Mouse (Mus musculus) megakaryocyte, embryonic 14.5 days (primary cell): ENCODE data around the gene Prpsap2. TPM values are rescaled to one million over a fixed set of nuclear protein-coding genes. Genes with fewer than 3 reads are reported as not detected.

Experiments used
- H3K27me3 ChIP-seq: replicated peaks from 2 replicates; pipeline ENCODE3; 2012; ENCODE audit warnings: inconsistent platforms
- H3K36me3 ChIP-seq: replicated peaks from 2 replicates; pipeline ENCODE3; 2012; ENCODE audit warnings: low read length, inconsistent platforms, mixed read lengths
- H3K4me1 ChIP-seq: 2 replicates; pipeline ENCODE4 v1.6.1; 2012; ENCODE audit warnings: inconsistent platforms
- H3K4me3 ChIP-seq: replicated peaks from 2 replicates; pipeline ENCODE3; 2012; ENCODE audit warnings: moderate library complexity, mild to moderate bottlenecking, inconsistent platforms
- H3K9me3 ChIP-seq: 2 replicates; pipeline ENCODE4 v1.6.1; 2012; ENCODE audit warnings: inconsistent platforms
- FLI1 ChIP-seq: IDR thresholded peaks from 2 replicates; pipeline ENCODE4 v1.6.1; 2012; ENCODE audit warnings: low read length, inconsistent platforms, mixed read lengths
- GATA1 ChIP-seq: IDR thresholded peaks from 3 replicates; pipeline ENCODE4 v1.6.1; 2012; ENCODE audit warnings: mixed read lengths, low read length, inconsistent platforms, borderline replicate concordance
- polyA plus RNA-seq: library from polyadenylated mRNA; stranded (reverse); fragments of >175 nt; gene quantifications from 2 replicates; pipeline ENCODE4 v1.2.3, GENCODE M21; 2012; ENCODE audit warnings: low replicate concordance; ENCODE audit not compliant: insufficient read depth

Gene Prpsap2
- polyA plus RNA-seq, 1 experiment, result 8.9 TPM

- no peaks in the 10 kb centered on the region for H3K36me3 ChIP-seq
- no peaks in the 10 kb centered on the region for H3K9me3 ChIP-seq
- H3K27me3 ChIP-seq, result peaks cover 89% of the 10 kb centered on the region
- no peak overlapping the region for H3K4me3 ChIP-seq
- TF ChIP-seq GATA1, result no peak
- TF ChIP-seq FLI1, result no peak
- H3K4me1 ChIP-seq, result peaks cover 5% of the 10 kb centered on the region; the same call in 1 of the 2 replicates
These were observed 42.5 kb downstream of the Prpsap2 start for GRCm38 (mm10) chr11:61719387-61719786.

DNA sequence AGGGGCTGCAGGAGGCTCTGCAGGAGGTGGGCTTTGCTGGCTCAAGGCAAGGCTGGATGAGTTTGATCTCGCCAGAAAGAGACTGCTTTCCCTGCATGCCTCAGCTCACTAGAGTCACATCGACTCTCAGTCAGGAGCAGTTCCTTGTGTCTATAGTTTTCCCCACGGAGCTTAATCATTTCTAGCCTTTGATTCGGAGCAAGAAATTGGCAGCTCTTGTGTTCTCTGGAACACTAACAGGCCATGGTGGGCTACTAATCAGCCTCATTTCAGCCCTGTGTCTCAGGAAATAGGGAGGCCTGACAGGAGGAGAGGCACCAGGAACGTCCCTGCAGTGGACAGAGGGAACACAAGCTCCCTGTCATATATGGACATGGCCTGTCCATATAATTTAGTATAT, 43.9 kb downstream of the Prpsap2 start:
- Histone ChIP-seq H3K4me3 (no peak overlapping the region), H3K9me3 (no peaks in the 10 kb centered on the region), H3K36me3 (no peaks in the 10 kb centered on the region), H3K4me1 (peaks cover 11% of the 10 kb centered on the region; the same call in 1 of the 2 replicates), H3K27me3 (peaks cover 92% of the 10 kb centered on the region)
- no peak for TF ChIP-seq GATA1
- TF ChIP-seq FLI1, result no peak

DNA sequence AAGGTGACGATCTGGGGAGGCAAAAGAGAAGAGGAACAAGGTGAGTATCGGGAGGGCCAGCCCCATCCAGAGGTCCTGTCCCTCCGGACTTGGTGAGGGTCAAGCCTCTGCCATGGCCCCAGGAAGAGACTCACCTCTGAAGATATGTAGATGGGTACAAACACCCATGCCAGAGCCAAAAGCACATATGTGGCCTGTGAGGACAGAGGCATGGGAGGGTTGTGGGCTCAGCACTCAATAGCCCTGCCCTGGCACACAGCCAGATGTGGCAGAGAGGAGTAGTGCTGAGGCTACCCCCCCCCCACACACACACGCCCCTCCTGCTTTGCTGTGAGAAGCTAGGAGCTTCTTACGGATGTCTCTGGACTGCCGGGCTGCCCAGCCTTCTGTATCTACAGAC, 46.8 kb downstream of the Prpsap2 start:
- H3K4me1 ChIP-seq, result peaks cover 11% of the 10 kb centered on the region; the same call in 1 of the 2 replicates
- H3K9me3 ChIP-seq, result no peaks in the 10 kb centered on the region
- no peak overlapping the region for H3K4me3 ChIP-seq
- TF ChIP-seq GATA1, result no peak
- TF ChIP-seq FLI1, result no peak
- H3K36me3 ChIP-seq, result no peaks in the 10 kb centered on the region
- peaks cover 92% of the 10 kb centered on the region for H3K27me3 ChIP-seq

GRCm38 (mm10) chr11:61714346-61715117, 47.4 kb downstream of the Prpsap2 start:
- TF ChIP-seq FLI1 (no peak), GATA1 (no peak)
- no peaks in the 10 kb centered on the region for H3K36me3 ChIP-seq
- peaks cover 11% of the 10 kb centered on the region; the same call in 1 of the 2 replicates for H3K4me1 ChIP-seq
- H3K27me3 ChIP-seq, result peaks cover 92% of the 10 kb centered on the region
- no peak overlapping the region for H3K4me3 ChIP-seq
- no peaks in the 10 kb centered on the region for H3K9me3 ChIP-seq

DNA sequence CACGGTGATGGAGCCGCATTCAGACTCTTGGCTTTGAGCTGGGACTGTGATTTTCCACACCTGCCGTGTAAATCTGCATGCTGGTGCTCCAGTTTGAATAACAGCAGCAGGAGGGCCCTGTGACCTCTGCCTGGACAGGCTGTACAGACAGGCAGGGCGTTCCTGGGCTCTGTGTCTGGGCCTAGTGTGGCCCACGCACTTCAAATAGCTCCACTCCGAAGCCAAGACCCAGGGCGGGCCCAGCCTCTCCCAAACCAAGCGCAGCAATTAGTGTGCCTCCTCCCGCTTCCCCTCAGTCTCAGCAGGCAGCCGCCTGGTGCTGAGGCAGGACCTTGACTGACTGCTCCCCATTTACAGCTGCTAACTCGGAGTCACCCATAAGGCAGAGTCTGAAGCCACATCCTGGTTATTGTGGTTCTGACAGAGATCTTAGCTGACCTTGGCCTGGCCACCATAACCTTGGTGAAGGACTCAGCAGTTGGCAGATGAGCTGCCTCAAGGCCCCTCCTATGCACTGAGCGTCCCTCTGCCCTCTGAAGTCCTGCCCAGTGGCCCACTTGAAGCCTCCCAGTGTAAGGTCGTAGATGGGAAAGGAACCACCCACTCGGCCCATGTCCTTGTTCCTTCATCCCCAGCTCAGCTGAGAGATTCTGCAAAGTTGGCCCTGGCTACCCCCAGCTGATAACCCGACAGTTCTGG, 48.6 kb downstream of the Prpsap2 start:
- Histone ChIP-seq H3K9me3 (no peaks in the 10 kb centered on the region), H3K36me3 (peaks cover 6% of the 10 kb centered on the region), H3K4me3 (no peak overlapping the region), H3K27me3 (peaks cover 94% of the 10 kb centered on the region), H3K4me1 (peaks cover 19% of the 10 kb centered on the region; the same call in 1 of the 2 replicates)
- TF ChIP-seq FLI1, result no peak
- no peak for TF ChIP-seq GATA1

GRCm38 (mm10) chr11:61708928-61709327, 53.0 kb downstream of the Prpsap2 start:
- H3K27me3 ChIP-seq, result peaks cover 97% of the 10 kb centered on the region
- TF ChIP-seq GATA1 (no peak), FLI1 (no peak)

DNA sequence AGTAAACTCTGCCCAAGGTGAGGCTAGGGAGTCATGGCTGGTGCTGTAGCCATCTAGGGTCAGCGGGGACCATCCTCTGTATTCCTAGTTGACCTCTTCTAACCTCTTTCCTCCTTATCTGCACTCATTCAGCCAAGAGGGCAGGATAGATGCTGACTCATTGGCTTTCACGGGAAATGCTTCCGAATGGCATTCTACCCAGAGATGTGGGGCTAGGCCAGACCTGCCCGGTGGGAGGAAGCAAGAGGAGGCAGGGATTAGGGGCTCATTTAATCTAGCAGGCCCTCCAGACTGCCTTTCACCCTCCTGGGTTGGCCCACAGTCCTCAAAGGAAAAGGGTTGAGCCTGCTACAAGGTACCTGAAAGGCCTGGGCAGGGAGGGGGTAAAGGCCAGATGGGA, 55.7 kb downstream of the Prpsap2 start:
- H3K36me3 ChIP-seq, result peaks cover 70% of the 10 kb centered on the region
- H3K4me3 ChIP-seq, result no peak overlapping the region
- TF ChIP-seq GATA1 (no peak), FLI1 (no peak)

More at GRCm38 (mm10) chr11:61708928-61709327, 53.0 kb downstream of the Prpsap2 start:
- H3K4me3 ChIP-seq, result no peak overlapping the region
- peaks cover 35% of the 10 kb centered on the region for H3K4me1 ChIP-seq
- peaks cover 43% of the 10 kb centered on the region for H3K36me3 ChIP-seq
- H3K9me3 ChIP-seq, result no peaks in the 10 kb centered on the region

DNA sequence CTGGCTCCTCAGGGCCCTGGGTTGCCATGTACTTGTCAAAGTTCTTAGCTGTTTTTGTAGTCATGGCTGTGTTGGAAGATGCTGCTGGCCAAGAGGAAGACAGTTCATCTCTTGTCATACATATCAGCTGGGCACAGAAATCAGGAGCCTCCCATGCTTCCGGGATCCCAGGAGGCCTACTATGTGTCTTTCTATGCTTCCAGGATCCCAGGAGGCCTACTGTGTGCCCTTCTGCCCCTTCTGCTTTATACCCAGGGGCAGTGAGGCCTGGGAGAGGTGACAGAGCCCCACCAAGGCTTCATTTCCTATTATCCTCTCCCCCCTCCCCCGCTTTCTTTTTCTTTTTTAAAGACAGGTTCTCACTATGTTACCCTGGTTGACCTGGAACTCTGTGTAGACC, 56.3 kb downstream of the Prpsap2 start:
- TF ChIP-seq GATA1, result no peak
- TF ChIP-seq FLI1, result no peak
- no peaks in the 10 kb centered on the region for H3K9me3 ChIP-seq
- H3K4me3 ChIP-seq, result no peak overlapping the region
- peaks cover 96% of the 10 kb centered on the region for H3K27me3 ChIP-seq
- H3K36me3 ChIP-seq, result peaks cover 76% of the 10 kb centered on the region
- H3K4me1 ChIP-seq, result peaks cover 30% of the 10 kb centered on the region

More for the DNA sequence above, 55.7 kb downstream of the Prpsap2 start:
- peaks cover 96% of the 10 kb centered on the region for H3K27me3 ChIP-seq
- H3K9me3 ChIP-seq, result no peaks in the 10 kb centered on the region
- H3K4me1 ChIP-seq, result peaks cover 30% of the 10 kb centered on the region

DNA sequence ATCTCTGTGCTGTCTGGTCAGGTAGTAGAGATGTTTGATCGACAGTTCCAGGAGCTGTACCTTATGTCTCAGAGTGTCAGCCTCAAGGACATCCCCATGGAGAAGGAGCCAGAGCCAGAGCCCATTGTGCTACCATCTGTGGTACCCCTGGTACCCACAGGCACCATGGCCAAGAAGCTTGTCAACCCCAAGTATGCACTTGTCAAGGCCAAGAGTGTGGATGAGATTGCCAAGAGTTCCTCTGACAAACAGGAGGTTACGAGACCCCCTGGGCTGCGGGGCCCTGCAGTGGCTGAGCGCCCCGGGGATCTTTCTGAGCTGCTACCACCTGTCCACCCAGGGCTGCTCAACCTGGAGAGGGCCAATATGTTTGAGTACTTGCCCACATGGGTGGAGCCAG, 59.4 kb downstream of the Prpsap2 start:
- Histone ChIP-seq H3K4me1 (peaks cover 41% of the 10 kb centered on the region), H3K36me3 (peaks cover 92% of the 10 kb centered on the region), H3K4me3 (no peak overlapping the region), H3K9me3 (no peaks in the 10 kb centered on the region), H3K27me3 (peaks cover 94% of the 10 kb centered on the region)
- TF ChIP-seq GATA1, result no peak
- no peak for TF ChIP-seq FLI1

- TF ChIP-seq GATA1 (no peak), FLI1 (no peak)
- H3K36me3 ChIP-seq, result peaks cover 92% of the 10 kb centered on the region
- H3K27me3 ChIP-seq, result peaks cover 93% of the 10 kb centered on the region
- peaks cover 35% of the 10 kb centered on the region for H3K4me1 ChIP-seq
- H3K4me3 ChIP-seq, result no peak overlapping the region
- H3K9me3 ChIP-seq, result no peaks in the 10 kb centered on the region
These were observed 60.2 kb downstream of the Prpsap2 start for GRCm38 (mm10) chr11:61701696-61702095.
